Mouse (Mus musculus): ENCODE measurements at regions not wholly inside any gene's neighbourhood (a gene's known extent, or its start where the extent isn't known, plus 50 kb on each side); places are given as distances from the start of the nearest gene placed in this dataset.

GRCm38 (mm10) chr6:51268931-51269330 lies 163.5 kb upstream of the Nfe2l3 start:
- TF ChIP-seq CTCF (IDR thresholded peaks at IDR 0.05; ENCODE audit: insufficient read depth, low read length) (no peak), POLR2A (IDR thresholded peaks at IDR 0.05; ENCODE audit: borderline replicate concordance, extremely low read depth, low read depth, low read length) (no peak)

Data from lung, adult 2 months (tissue).